Mouse (Mus musculus) lung, postnatal 0 days (tissue): ENCODE data around the gene Ncan.

Experiments
- CTCF ChIP-seq: IDR thresholded peaks from 2 replicates; pipeline ENCODE4 v1.5.1; 2016; ENCODE audit warnings: antibody characterized with exemption, mild to moderate bottlenecking
- EP300 ChIP-seq: IDR thresholded peaks from 2 replicates; pipeline ENCODE4 v1.6.1; 2016; ENCODE audit warnings: antibody characterized with exemption, mild to moderate bottlenecking, control low read depth

- TF ChIP-seq EP300 (no peak), CTCF (no peak)
Measured at GRCm38 (mm10) chr8:70157240-70157800, 36.6 kb upstream of the Ncan start.
